Mouse (Mus musculus) thymus, postnatal 14 days (tissue): ENCODE measurements around the gene Ripor2.
A peak's percentile ranks its signal among the peaks of the same experiment; 100 is the strongest.

Source experiments
- DNase-seq: peaks from one replicate; pipeline ENCODE4 v3.0.0; 2021

Ripor2 gene

DNA sequence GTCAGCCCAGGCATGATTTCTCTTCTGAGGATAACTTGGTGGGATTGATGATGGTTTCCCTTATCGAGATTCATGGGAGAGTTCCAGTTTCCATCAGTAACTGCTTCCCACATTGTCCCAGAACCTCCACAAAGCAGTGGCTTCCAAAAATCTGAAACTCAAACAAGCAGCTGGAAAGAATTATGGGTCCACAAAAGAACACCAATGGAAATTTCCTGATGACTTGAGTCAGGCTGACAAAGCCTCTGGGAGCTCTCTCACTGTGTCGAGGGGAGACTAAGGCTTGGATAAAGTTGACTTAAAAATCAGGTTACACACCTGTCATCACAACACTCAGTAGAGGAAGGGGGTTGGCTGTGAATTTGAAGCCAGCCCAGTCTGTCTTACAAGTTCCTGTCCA, 67.1 kb downstream of the Ripor2 start:
- DNase-seq, result no peak

DNA sequence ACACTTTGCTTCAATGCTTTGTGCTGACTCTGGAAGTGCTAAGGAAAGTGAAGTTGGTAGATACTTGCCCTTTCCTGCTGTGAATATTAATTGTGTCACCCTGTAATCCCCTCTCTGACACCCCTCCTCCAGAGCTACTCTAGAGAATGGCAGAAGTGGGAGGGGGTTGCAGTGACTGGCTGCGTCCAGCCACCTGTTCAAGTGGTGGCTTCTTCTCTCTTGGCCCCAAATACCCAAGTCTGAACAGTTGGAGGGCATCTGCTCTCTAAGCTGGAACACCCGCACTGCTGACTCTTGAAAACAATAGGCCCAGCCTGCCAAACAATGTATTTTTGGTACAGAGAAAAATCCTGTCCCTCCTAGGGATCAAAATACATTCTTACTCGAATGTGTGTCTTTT, 69.0 kb downstream of the Ripor2 start:
- DNase-seq, result no peak

GRCm38 (mm10) chr13:24654919-24655635, 73.1 kb downstream of the Ripor2 start:
- DNase-seq, result no peak

DNA sequence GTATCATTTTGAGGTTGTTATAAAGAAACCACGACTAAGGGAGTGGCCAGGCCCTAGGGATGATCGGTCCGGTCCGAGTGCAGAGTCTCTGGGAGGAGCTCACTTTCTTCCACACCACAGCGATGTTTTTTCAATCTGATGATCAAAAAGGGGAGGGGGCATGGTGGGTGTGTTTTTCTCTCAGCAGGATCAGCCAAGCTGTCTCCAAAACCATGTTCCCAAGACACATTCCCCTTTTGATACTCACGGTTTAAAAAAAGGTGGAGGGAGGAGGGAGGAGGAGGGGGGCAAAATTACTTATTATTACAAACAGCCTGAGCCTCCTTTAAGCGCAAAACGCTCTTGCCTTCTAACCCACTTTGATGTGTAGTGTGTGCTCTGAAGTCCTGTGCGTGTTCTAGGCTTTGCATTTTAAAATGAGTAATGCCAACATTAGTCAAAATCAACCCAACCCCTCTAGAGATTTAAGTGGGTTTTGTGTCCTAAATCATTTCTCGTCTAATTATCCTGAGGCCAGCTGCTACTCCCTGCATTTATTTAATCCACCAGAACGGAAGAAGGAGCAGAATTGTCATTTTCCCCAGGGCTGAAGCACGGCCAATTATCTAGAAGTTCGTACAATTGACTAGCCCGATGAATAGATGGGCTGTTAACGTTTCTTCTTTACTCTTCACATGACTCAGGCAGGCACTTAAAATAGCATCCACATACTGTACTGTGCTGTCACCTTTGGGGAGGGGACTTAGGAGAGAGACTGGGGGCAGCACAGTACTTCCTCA, 74.9 kb downstream of the Ripor2 start:
- DNase-seq, result no peak

DNA sequence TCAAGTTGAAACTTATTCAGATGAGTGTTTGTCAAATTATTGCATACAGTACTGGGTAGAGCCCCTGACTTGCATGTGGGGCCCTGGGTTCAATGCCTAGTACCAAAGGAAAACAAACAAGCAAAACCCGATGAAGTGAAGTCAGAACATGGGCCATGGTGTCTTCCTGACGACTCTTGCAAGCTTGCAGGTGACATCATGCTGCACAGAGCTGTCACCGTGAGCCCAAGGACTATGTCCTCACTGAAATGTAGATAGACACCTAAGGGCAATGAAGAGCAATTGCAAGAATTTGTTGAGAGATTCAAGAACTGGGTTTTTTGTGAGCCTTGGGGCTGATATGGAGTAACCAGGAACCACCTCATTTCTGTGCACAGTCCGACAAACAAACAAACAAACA, 84.8 kb downstream of the Ripor2 start:
- no peak for DNase-seq

DNA sequence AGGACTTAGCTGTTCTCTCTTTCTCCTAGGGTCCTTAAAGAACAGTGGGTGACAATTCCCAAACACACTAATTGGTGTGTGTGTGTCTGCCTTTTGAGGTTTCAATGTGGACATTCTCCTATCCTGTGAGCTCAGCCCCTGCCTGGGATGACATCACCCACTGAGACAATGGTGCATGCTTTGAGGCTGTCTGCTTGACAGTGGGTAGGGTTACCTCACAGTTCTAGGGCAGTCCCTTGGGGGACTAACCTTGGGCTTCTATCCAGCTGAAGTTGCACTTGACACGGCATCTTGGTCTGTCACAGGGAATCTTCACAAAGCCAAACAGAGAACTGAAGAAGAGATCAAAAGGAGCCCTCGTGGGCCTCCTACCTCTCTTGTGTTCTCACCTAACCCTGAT, 86.6 kb downstream of the Ripor2 start:
- no peak for DNase-seq

DNA sequence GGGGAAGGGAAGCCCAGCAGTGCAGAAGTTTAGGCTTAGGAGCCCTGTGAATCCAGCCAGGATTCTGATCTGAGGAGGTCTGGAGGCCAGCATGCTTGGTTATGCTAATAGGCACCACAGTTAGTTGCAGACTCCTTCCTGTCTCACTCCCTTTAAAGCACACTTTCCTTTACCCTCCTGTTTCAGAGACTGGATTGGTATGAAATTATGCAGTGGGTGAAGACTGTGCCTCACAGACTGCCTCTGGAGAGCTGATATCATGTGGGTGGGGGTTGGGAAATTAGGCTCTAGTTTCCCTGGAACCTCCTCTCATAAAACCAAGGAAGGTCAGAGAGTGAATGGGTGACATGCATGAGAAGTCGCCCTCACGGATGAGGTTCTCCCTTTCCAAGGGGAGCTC, 88.7 kb downstream of the Ripor2 start:
- DNase-seq, result no peak

GRCm38 (mm10) chr13:24679027-24679680, 97.2 kb downstream of the Ripor2 start:
- no peak for DNase-seq

- no peak for DNase-seq
Measured at GRCm38 (mm10) chr13:24680951-24681350, 99.0 kb downstream of the Ripor2 start.

DNA sequence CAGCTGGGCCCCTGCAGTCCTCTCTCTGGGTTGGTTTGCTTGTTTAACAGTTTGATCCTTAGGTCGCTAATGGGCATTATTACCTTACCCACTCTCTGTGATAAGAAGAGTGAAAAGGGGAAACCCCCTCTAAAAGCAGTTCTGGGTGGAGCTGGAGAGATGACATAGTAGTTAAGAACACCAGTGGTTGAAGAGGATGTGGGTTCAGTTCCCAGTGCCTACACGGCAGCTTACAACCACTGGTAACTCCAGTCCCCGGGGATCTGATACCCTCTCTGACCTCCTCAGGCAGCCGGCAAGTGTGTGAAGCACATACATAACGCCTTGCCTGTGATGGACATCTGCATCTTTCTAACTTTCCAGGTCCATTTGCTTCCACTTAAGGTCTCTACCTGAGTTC, 100.4 kb downstream of the Ripor2 start:
- DNase-seq, result no peak

DNA sequence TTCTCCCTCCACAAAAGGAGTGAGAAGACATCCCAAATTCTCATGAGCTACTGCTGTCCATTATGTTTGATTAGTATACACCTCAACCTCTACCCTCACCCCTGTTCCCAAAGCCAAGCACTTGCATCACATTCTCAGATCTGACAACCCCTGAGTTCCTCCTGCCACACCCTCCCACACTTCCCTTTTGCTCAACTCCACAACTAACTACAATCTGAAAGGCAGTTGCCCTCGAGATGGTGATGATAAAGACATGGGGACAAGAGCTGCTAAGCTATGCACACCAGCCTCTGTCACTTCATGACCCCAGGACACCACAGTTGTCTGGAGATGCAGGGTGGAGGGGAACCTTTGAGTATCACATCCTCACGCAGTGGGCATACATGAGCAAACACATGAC, 102.5 kb downstream of the Ripor2 start:
- DNase-seq, result no peak

DNA sequence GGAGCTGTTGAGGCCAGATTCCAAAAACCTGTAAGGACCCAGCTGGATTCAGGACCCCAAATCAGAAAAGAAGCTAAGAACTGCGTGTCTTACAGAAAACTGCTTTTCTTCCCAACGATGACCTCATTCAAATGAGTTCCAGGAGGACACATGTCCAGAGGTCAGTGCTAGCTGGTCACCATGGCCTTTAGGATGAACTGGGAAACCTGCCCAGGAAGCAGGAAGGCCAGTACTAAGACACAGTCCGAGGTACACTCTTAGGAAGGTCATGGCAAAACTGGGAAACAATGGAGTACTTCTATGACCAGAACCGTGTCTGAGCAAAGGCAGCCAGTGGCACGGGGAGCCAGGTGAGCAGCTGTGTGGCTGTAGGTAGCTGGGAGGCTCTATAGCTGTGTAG, 103.9 kb downstream of the Ripor2 start:
- DNase-seq, result no peak

DNA sequence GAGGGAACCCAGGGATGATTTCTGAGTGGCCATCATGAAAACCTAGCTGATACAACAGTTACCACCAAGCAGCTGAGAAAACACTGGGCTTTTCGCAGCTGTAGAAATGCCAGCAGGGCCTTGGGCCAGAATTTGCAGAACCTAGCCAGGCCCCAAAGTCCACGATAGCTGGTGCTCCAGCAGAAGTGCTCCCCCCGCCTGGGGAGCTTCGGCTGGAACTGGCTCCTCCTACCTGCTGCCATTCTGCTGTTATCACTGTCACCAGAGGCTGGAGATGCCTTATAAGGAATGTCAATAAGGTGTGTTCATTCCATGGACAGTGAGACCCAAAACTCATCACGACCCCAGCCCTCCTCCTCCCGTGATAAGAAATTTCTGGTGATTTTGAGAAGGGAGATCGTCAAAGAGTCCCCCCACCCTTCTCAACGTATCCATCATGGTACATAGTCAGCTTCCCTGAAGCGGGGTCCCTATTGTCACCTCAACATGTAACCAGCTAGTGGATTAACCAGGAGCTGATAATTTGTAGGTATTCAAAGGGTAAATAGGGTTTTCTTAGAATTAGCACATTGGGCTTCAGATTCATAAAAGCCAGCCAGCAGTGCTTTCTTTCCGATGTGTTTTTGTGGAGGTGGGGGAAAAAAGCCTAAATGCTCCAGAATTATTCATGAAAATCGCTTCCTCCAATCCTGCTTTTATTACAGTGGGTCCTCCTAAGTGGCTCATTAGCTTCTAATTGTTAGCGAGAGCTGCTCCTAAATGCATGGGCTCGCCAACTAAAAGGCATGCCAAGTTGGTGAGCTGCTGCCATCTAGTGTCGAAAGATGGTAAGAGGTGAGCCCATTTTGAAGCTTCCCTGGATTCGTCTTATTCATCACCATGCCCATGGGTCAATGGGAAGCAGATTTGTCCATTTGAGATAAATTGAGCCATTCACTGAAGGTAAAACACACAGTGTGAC, 105.0 kb downstream of the Ripor2 start:
- DNase-seq, result peak; percentile 76

DNA sequence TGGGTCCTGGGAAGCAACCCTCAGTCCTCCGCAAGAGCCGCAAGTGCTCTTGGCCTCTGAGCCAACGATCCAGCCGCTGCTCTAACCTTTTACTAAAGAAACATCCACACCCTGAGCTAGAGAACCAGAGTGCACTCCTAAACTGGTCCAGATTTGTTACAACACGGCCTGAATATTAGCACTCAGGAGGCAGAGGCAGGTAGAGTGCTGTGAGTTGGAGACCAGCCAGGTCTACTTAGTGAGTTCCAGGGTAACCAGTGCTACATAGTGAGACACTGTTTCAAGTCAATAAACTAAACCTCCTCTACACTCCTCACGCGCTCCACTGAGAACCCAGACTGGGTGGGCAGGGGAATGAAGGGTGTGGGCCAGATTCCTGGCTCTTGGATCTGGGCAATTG, 111.3 kb downstream of the Ripor2 start:
- no peak for DNase-seq

DNA sequence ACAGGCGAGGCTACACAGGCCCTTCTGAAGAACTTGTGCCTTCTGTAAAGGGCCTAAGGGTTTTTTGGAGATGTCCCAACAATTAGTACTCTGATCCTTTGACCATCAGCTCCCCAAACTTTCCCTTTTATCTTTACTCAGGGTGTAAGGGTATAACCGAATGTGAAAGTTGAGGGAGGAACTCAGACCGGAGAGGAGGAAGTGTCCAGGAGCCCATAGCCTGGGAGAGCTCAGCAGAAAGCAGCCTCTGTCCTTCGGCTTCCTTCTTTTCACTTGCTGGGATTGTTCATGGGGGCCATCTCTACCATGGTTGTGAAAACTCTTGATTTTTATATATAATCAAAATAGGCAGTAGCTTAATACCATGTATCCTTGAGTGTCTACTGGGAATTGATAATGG, 116.8 kb downstream of the Ripor2 start:
- DNase-seq, result no peak

DNA sequence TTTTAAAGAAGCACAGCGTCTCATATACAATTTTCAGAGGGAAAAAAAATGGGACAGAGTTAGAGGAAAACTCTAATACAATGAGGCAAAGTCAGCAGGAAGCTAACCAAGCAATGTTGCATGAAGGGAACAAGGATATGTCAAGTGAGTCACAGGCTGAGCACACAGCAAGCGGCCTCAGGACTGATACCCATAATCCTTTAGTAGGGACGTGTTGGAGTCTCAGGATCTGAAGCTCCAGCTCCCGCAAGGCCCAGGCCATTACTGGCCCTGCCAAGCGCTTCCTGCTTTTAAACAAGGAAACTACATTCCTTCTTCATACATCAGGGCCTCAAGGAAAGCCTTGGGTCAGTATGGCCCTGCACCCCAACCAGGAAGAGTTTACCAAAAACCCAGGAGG, 120.1 kb downstream of the Ripor2 start:
- no peak for DNase-seq

- peak; percentile 62 for DNase-seq
Measured at GRCm38 (mm10) chr13:24709656-24710396, 127.8 kb downstream of the Ripor2 start.

GRCm38 (mm10) chr13:24710968-24711367, 129.0 kb downstream of the Ripor2 start:
- DNase-seq, result peak; percentile 38

GRCm38 (mm10) chr13:24712581-24713130, 130.7 kb downstream of the Ripor2 start:
- DNase-seq, result no peak

GRCm38 (mm10) chr13:24713434-24714000, 131.5 kb downstream of the Ripor2 start:
- DNase-seq, result peak; percentile 88

DNA sequence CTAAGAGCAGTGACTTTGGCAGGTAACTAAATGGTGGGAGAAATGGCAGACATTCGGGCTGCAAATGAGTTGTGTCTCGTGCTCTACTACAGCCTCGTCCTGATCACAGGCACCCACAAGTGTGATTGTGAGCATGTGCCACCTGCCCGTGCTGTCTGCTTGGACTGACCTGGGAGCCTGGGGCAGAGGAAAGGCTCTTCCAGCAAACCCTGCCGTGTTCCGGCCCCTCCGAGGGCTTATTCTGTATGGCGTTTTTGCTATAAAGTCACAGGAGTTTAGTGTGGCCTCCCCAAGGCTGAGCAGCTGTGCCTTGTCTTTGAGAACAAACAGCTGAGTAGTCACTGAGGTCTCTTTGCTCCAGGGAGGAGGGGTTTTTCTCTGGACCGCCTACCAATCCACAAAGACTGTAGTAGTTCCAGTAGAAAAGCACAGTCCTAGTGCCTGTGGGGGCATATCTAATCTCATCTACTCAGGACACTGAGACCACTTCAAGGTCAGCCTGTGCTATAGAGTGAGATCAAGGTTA, 132.4 kb downstream of the Ripor2 start:
- DNase-seq, result no peak
